Mouse (Mus musculus) adipocyte (in vitro differentiated cells): Measurements from ENCODE around the gene Tradd.
A peak's percentile ranks its signal among the peaks of the same experiment; 100 is the strongest.

ENCODE experiments used
- DNase-seq: peaks from one replicate; pipeline ENCODE4 v3.0.0-alpha.2; 2016; ENCODE audit warnings: low spot score

The Tradd gene

GRCm38 (mm10) chr8:105264024-105264982 lies at the start of gene Tradd, which contains the start of gene Fbxl8:
Gene Tradd (minus strand): TSS chr8:105264609.
Gene Fbxl8 (plus strand): TSS chr8:105264648.
- peak; percentile 69 for DNase-seq

GRCm38 (mm10) chr8:105313622-105314402 lies 49.4 kb upstream of the Tradd start:
- DNase-seq, result no peak

GRCm38 (mm10) chr8:105312891-105313481 lies 48.6 kb upstream of the Tradd start:
- DNase-seq, result no peak

- DNase-seq, result no peak
Measured at GRCm38 (mm10) chr8:105311718-105312117, 47.3 kb upstream of the Tradd start.

GRCm38 (mm10) chr8:105310118-105310517 lies 45.7 kb upstream of the Tradd start:
- no peak for DNase-seq

GRCm38 (mm10) chr8:105309142-105309847 lies 44.9 kb upstream of the Tradd start:
- DNase-seq, result no peak

GRCm38 (mm10) chr8:105308428-105308827 lies 44.0 kb upstream of the Tradd start:
- DNase-seq, result no peak

GRCm38 (mm10) chr8:105307670-105308069 lies 43.3 kb upstream of the Tradd start:
- DNase-seq, result no peak

- no peak for DNase-seq
Measured at GRCm38 (mm10) chr8:105306146-105306691, 41.8 kb upstream of the Tradd start.

GRCm38 (mm10) chr8:105305211-105306145 lies 41.1 kb upstream of the Tradd start, which contains the start of gene Elmo3:
Gene Elmo3 (plus strand): TSS chr8:105305601.
- no peak for DNase-seq

GRCm38 (mm10) chr8:105304325-105305210 lies 40.2 kb upstream of the Tradd start:
- peak; percentile 76 for DNase-seq

GRCm38 (mm10) chr8:105303874-105304273 lies 39.5 kb upstream of the Tradd start:
- no peak for DNase-seq

- no peak for DNase-seq
Measured at GRCm38 (mm10) chr8:105303396-105303795, 39.0 kb upstream of the Tradd start.

- DNase-seq, result no peak
Measured at GRCm38 (mm10) chr8:105299962-105300361, 35.6 kb upstream of the Tradd start.

GRCm38 (mm10) chr8:105298351-105299252 lies 34.2 kb upstream of the Tradd start:
- DNase-seq, result no peak

- DNase-seq, result peak; percentile 95
Measured at GRCm38 (mm10) chr8:105297511-105298192, 33.2 kb upstream of the Tradd start, which contains the start of gene E2f4. Gene E2f4 (plus strand): TSS chr8:105297663.

GRCm38 (mm10) chr8:105295895-105296573 lies 31.6 kb upstream of the Tradd start, which contains the start of gene Exoc3l:
Gene Exoc3l (minus strand): TSS chr8:105296101.
- DNase-seq, result no peak
